Mouse (Mus musculus) midbrain, embryonic 11.5 days (tissue): Measurements from ENCODE around the gene Ubr7. TPM values are rescaled to one million over a fixed set of nuclear protein-coding genes. Genes with fewer than 3 reads are reported as not detected.

Experiments used
- ATAC-seq: fragments of 200-750 bp; cut with Nextera tagmentation; 2 replicates; pipeline ENCODE4 v1.8.0; 2017; ENCODE audit warnings: moderate TSS enrichment, moderate library complexity; ENCODE audit not compliant: low FRiP score
- DNase-seq: peaks from one replicate; pipeline ENCODE4 v3.0.0; 2015; ENCODE audit warnings: low spot score; ENCODE audit errors: missing footprints
- H3K27ac ChIP-seq: fragments of 300-500 bp; sonication (generic); 2 replicates; pipeline ENCODE4 v1.5.1; 2014; ENCODE audit warnings: low read depth, low read length
- H3K27me3 ChIP-seq: fragments of 300-500 bp; sonication (generic); 2 replicates; pipeline ENCODE4 v1.6.1; 2014; ENCODE audit warnings: mild to moderate bottlenecking, low read length, moderate library complexity, mixed read lengths; ENCODE audit not compliant: control insufficient read depth, insufficient read depth
- H3K36me3 ChIP-seq: fragments of 300-500 bp; sonication (generic); 2 replicates; pipeline ENCODE4 v1.6.1; 2014; ENCODE audit warnings: mild to moderate bottlenecking, low read length, moderate library complexity, mixed read lengths; ENCODE audit not compliant: control insufficient read depth, insufficient read depth
- H3K4me1 ChIP-seq: fragments of 300-500 bp; sonication (generic); 2 replicates; pipeline ENCODE4 v1.6.1; 2014; ENCODE audit warnings: low read length; ENCODE audit not compliant: control insufficient read depth, insufficient read depth
- H3K4me2 ChIP-seq: fragments of 300-500 bp; sonication (generic); 2 replicates; pipeline ENCODE4 v1.6.1; 2014; ENCODE audit warnings: mild to moderate bottlenecking, moderate library complexity
- H3K4me3 ChIP-seq: fragments of 300-500 bp; sonication (generic); 2 replicates; pipeline ENCODE4 v1.5.1; 2014; ENCODE audit warnings: low read depth, low read length
- H3K9ac ChIP-seq: fragments of 300-500 bp; sonication (generic); 2 replicates; pipeline ENCODE4 v1.6.1; 2014; ENCODE audit warnings: low read length
- H3K9me3 ChIP-seq: fragments of 300-500 bp; sonication (generic); 2 replicates; pipeline ENCODE4 v1.6.1; 2016; ENCODE audit warnings: low read length; ENCODE audit not compliant: control insufficient read depth
- WGBS: fragments of 180-500 bp; shearing (Covaris S2); extraction: QIAGEN DNeasy Blood & Tissue Kit; methylation state at CpG from one replicate; pipeline ENCODE4 v1.1.7; 2014; 5-methylcytosine and 5-hydroxymethylcytosine counted together
- polyA plus RNA-seq: library from polyadenylated mRNA; unstranded; fragments of >200 nt; fragmentation: Nextera tagmentation; extraction: Ambion mirVana; gene quantifications from 2 replicates; pipeline ENCODE4 v1.2.1, GENCODE M21; 2014

Ubr7 gene
- polyA plus RNA-seq, 1 experiment from 2014 or later, result 70.8 TPM

DNA sequence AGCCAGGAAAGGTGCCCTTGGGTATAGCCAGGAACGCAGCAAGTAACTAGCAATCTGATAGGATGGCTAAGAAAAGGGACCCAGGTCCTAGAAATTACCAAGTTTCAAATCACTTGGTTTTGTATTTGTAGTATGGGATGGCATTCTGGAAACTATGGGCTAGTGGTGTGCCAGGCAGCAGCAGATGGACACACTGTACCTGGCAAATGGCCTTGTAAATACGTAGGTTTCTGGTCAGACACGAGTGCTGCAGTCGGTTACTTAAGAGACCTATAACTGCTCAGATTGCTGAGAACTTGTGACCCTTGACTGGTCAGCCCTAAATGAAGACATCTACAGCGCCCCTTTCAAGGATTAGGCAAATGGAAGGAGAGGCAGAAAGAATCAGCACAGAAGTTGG, 20.4 kb downstream of the Ubr7 start:
- peaks cover 7% of the 10 kb centered on the region; the same call in 1 of the 2 replicates for H3K36me3 ChIP-seq
- 77% methylated on average over 5 of the region's 5 CpGs for WGBS

DNA sequence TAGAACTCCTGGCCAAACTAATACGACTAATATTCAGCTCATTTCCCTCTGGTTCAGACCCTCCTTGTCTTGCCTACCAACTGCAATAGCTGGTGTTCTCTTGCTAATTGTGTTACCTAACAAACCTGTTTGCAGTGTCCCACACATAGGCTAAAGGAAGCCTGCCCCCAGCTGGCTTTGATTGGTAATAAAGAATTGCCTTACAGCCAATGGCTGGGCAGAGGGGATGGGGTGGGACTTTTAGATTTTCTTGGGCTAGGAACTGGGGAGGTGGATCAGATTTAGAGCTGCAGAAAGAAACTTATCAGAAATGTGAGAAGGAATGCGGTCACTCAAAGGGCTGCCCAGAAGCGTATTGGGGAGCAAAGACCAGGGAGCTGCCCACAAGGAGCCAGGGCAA, 21.7 kb downstream of the Ubr7 start:
- H3K27ac ChIP-seq, result no peak overlapping the region
- H3K36me3 ChIP-seq, result peaks cover 7% of the 10 kb centered on the region; the same call in 1 of the 2 replicates
- ATAC-seq (no peak), DNase-seq (no peak)
- H3K4me2 ChIP-seq, result no peak overlapping the region
- H3K27me3 ChIP-seq, result no peaks in the 10 kb centered on the region
- H3K9ac ChIP-seq, result no peak overlapping the region
- 48% methylated on average over 3 of the region's 3 CpGs for WGBS
- no peaks in the 10 kb centered on the region for H3K9me3 ChIP-seq
- H3K4me3 ChIP-seq, result no peak overlapping the region
- H3K4me1 ChIP-seq, result no peaks in the 10 kb centered on the region

More for the DNA sequence above, 20.4 kb downstream of the Ubr7 start:
- DNase-seq (no peak), ATAC-seq (no peak)
- Histone ChIP-seq H3K4me3 (no peak overlapping the region), H3K27ac (no peak overlapping the region), H3K4me1 (no peaks in the 10 kb centered on the region), H3K27me3 (no peaks in the 10 kb centered on the region), H3K4me2 (no peak overlapping the region), H3K9me3 (no peaks in the 10 kb centered on the region), H3K9ac (no peak overlapping the region)

DNA sequence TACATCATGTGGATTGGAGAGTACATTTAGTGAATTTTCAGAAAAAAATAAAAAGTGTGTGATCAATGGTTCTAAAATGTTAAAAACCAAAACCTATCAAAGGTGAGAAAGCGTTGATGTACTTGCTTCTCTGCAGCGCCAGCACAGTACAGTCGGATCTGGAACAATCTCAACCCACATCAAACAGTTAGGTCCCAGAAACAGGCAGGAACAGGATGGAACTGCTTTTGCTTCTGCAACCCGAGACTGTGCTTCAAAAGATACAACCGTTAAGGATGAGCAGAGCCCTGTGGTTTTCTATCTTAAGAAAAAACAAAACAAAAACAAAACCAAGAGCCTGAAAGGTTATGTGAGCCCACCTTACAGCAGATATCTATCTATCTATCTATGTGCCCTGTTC, 25.1 kb downstream of the Ubr7 start:
- no peak overlapping the region for H3K9ac ChIP-seq
- no peak overlapping the region for H3K27ac ChIP-seq
- DNase-seq, result no peak

DNA sequence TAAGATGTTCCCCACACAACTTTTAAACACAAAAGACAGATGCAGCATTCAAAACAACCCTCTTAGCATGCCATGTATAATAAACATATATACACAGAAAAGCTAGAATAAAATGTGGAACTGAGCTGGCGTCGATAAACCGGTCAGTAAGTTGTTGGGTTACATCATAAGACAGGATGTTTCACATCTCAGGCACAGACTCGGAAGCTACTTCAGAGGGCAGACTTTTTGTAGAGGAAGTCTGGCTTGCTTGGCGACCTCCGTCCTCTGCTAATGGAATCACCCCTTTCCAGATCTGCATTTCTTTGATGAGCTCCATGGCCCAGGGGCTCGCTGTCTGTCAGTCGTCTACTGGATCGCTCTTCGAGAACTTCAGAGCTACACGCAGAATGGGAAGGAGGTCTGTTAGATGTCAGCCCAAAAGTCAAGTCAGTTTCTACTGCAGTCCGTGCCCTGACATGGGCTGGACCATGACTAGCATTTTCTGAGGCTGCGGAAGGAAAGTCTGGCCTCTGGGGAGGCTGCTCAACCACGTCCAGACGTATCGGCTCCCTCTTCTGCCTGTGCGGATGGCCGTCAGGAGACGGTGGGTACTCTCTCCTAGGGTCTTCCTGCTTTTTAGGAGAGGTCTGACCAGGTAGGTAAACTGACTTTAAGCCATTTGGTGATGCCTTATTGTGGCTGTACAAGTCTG, 27.3 kb downstream of the Ubr7 start:
- H3K27ac ChIP-seq, result no peak overlapping the region
- no peak for ATAC-seq
- H3K36me3 ChIP-seq, result peaks cover 10% of the 10 kb centered on the region
- H3K4me3 ChIP-seq, result no peak overlapping the region
- DNase-seq, result no peak
- no peaks in the 10 kb centered on the region for H3K27me3 ChIP-seq
- no peak overlapping the region for H3K4me2 ChIP-seq
- no peak overlapping the region for H3K9ac ChIP-seq
- no peaks in the 10 kb centered on the region for H3K9me3 ChIP-seq
- H3K4me1 ChIP-seq, result no peaks in the 10 kb centered on the region
- 92% methylated on average over 19 of the region's 19 CpGs for WGBS

More for the DNA sequence above, 25.1 kb downstream of the Ubr7 start:
- Histone ChIP-seq H3K4me2 (no peak overlapping the region), H3K27me3 (no peaks in the 10 kb centered on the region), H3K4me3 (no peak overlapping the region), H3K9me3 (no peaks in the 10 kb centered on the region), H3K36me3 (peaks cover 11% of the 10 kb centered on the region), H3K4me1 (no peaks in the 10 kb centered on the region)
- no peak for ATAC-seq
- 96% methylated on average over 5 of the region's 5 CpGs for WGBS

DNA sequence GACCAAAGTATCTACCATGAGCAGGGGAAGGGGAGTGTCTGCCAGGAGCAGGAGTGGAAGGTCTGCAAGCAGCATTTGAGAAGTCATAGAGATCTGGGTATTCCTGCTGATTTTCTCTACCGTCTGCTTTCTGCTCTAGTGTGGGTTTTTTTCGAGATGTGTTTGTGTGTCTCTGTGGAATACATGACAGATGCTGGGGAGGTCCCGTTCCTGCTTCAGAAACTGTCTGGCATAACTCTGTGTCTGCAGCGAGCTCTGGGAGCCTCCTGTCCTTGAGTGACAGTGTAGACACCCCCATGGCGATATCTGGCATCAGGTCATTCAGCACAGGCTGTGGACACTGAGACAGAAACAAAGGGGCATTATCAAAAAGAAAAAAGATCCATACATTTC, 27.8 kb downstream of the Ubr7 start:
- Histone ChIP-seq H3K27me3 (no peaks in the 10 kb centered on the region), H3K4me1 (no peaks in the 10 kb centered on the region), H3K4me3 (no peak overlapping the region), H3K9me3 (no peaks in the 10 kb centered on the region), H3K9ac (no peak overlapping the region), H3K4me2 (no peak overlapping the region), H3K36me3 (peaks cover 13% of the 10 kb centered on the region), H3K27ac (no peak overlapping the region)
- WGBS, result 90% methylated on average over 5 of the region's 5 CpGs
- DNase-seq (no peak), ATAC-seq (no peak)

DNA sequence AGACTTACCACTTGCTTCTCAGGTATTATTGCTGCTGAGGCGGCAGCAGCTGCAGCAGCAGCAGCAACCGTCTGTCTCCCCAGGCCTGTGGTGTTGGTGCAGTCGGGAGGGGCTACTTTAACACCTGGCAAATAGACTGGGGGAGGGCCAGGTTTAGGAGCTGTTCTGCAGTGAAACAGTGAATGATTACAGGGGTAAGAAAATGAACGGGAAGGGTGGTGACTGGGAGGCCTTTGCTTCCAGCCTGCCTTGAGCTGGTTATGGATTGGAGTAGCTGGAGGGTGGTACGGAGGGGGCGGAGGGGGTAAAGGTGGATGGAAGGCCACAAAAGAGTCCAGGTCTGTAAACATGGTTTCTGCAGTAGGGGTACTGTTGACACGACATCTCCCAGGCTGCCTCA, 30.2 kb downstream of the Ubr7 start:
- 90% methylated on average over 7 of the region's 7 CpGs for WGBS
- peaks cover 16% of the 10 kb centered on the region for H3K36me3 ChIP-seq

DNA sequence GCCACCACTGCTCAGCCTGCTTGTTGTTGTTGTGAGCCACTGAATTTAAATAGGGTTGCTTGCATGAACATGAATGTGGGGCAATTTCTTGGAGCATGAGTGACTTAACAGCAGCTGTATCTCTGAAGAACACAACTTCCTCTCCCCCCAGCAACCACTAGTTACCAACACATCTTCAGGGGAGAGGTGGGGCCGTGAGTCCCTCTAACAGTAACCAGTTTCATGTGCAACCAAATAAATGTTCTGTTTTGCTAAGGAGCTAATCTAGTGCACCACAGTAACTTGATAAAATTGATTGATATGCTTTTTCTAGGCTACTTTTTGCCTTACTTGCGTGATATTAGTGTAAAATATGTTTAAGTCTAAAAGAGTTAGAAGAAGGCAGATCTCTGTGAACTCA, 41.8 kb downstream of the Ubr7 start:
- H3K9me3 ChIP-seq, result no peaks in the 10 kb centered on the region
- no peaks in the 10 kb centered on the region for H3K4me1 ChIP-seq
- H3K9ac ChIP-seq, result no peak overlapping the region
- 94% methylated on average over 2 of the region's 2 CpGs for WGBS
- DNase-seq, result no peak
- no peak for ATAC-seq
- H3K4me2 ChIP-seq, result no peak overlapping the region
- no peak overlapping the region for H3K4me3 ChIP-seq
- H3K36me3 ChIP-seq, result peaks cover 3% of the 10 kb centered on the region
- H3K27me3 ChIP-seq, result no peaks in the 10 kb centered on the region
- no peak overlapping the region for H3K27ac ChIP-seq

More for the DNA sequence above, 30.2 kb downstream of the Ubr7 start:
- H3K27ac ChIP-seq, result no peak overlapping the region
- H3K4me3 ChIP-seq, result no peak overlapping the region
- no peak overlapping the region for H3K4me2 ChIP-seq
- DNase-seq (no peak), ATAC-seq (no peak)
- no peak overlapping the region for H3K9ac ChIP-seq
- no peaks in the 10 kb centered on the region for H3K9me3 ChIP-seq
- H3K4me1 ChIP-seq, result no peaks in the 10 kb centered on the region
- no peaks in the 10 kb centered on the region for H3K27me3 ChIP-seq

DNA sequence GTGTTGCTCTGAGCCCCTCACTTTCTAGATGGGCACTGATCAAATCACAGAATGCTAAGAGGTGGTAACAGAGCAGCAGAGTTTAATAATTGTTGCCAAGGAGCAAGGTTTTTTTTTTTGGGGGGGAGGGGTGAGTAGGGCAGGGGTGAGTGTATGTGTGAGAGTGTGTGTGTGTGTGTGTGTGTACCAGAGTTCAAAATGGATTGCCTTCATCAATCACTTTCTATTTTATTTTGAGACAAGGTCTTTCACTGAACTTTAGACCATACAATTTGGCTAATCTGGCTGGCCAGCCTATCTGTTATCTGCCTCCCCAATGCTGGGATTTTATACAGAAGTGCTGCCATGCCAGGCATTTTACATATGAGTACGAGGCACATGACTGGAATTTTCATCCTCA, 57.1 kb downstream of the Ubr7 start:
- Histone ChIP-seq H3K9me3 (no peaks in the 10 kb centered on the region), H3K4me1 (no peaks in the 10 kb centered on the region), H3K4me3 (no peak overlapping the region), H3K27me3 (no peaks in the 10 kb centered on the region), H3K9ac (no peak overlapping the region), H3K36me3 (0 out of 2 replicates have a peak, but pooled peaks cover 2% of the 10 kb centered on the region), H3K27ac (no peak overlapping the region), H3K4me2 (no peak overlapping the region)
- DNase-seq (no peak), ATAC-seq (no peak)
- WGBS, result 87% methylated on average over 1 of the region's 1 CpGs

DNA sequence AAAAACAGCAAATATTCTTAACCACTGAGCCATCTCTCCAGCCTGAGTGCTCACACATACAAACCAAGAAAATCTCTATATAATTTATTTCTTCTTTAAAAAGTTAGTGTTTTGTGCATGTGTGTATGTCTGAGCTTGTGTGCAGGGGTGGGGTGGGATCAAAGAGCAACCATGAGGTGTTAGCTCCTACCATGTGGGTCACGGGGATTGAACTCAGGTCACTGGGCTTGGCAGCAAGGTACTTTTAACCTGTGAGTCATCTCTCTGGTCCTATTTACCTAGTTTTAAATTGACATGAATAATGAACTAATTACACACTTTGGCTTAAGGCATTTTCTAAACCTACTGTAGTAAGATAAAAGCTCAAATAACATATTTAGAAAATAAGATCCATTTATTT, 68.6 kb downstream of the Ubr7 start:
- Histone ChIP-seq H3K4me1 (no peaks in the 10 kb centered on the region), H3K4me2 (no peak overlapping the region), H3K27me3 (no peaks in the 10 kb centered on the region), H3K36me3 (no peaks in the 10 kb centered on the region), H3K4me3 (no peak overlapping the region), H3K9ac (no peak overlapping the region), H3K9me3 (no peaks in the 10 kb centered on the region), H3K27ac (no peak overlapping the region)
- DNase-seq (no peak), ATAC-seq (no peak)
- WGBS, result 88% methylated on average over 1 of the region's 1 CpGs
